11 mouse cellular contexts compared by ENCODE assay signal in the genomic region with DNA sequence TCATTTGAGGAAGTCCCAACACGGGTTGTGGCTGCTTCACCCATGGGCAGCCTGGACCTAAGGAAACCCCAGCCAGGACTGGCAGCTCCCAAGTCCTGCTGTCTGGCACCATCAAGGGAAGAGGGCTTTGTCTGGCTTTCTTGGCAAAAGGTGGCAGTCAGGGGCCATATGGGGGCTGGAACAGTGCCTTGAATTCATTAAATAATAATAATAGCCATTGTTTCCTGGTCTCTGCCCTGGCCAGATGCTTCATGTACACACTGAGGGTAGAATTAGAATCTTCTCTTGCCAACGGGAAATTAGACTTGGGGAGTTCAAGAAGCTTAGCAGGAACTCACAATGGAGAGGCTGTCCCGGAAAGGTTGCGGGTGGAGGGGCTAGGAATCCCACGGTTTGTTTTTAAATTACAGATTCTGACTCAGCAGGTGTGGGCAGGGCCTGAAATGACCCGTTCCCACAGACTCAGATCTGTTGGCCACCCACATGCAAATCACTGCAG. TPM values are rescaled to one million over a fixed set of nuclear protein-coding genes. Genes with fewer than 3 reads are reported as not detected.
DNase-seq lines count a peak whose midpoint lies in the region; ATAC-seq and TF ChIP-seq lines count a peak whose summit lies in the region.
"Had no signal": no experiment of that assay in that cellular context is flagged by ENCODE, and none has a peak within 500 bp of the region (broad histone marks: within the 10 kb centered on the region; RNA-seq: fewer than 3 reads in every experiment).

No protein-coding gene starts in this region.

- H3K4me1 ChIP-seq in forebrain, embryonic 13.5 days, result peaks cover 14% of the 10 kb centered on the region
- H3K4me1 ChIP-seq in limb, embryonic 10.5 days, result 0 out of 2 replicates have a peak, but pooled peaks cover 6% of the 10 kb centered on the region
- 0 out of 2 replicates have a peak, but pooled peaks cover 5% of the 10 kb centered on the region for H3K4me1 ChIP-seq in neural tube, embryonic 12.5 days
- H3K4me1 ChIP-seq: limb, embryonic 12.5 days had no signal

- intact Hi-C loops in left cerebral cortex, adult 2 months (cut with DNase I), result no loop called here
- intact Hi-C loops in left cerebral cortex, postnatal 14 days (cut with DNase I), result no loop called here

- no peaks in the 10 kb centered on the region for H3K36me3 ChIP-seq in forebrain, embryonic 13.5 days (ENCODE audit: poor library complexity, severe bottlenecking)
- no peaks in the 10 kb centered on the region for H3K36me3 ChIP-seq in limb, embryonic 10.5 days
- H3K36me3 ChIP-seq in neural tube, embryonic 12.5 days, result no peaks in the 10 kb centered on the region
- H3K36me3 ChIP-seq: limb, embryonic 12.5 days had no signal

- no peaks in the 10 kb centered on the region for H3K27me3 ChIP-seq in forebrain, embryonic 13.5 days
- H3K27me3 ChIP-seq in limb, embryonic 10.5 days (ENCODE audit: low read depth, poor library complexity, severe bottlenecking), result no peaks in the 10 kb centered on the region
- no peaks in the 10 kb centered on the region for H3K27me3 ChIP-seq in neural tube, embryonic 12.5 days (replicated peaks)
- H3K27me3 ChIP-seq: limb, embryonic 12.5 days had no signal

- no peak for TF ChIP-seq CTCF in left cerebral cortex, adult 2 months (IDR thresholded peaks at IDR 0.05)

- DNase-seq in left cerebral cortex, adult 2 months (ENCODE audit: extremely low spot score in 1 of 2, low spot score in 2 of 2), result peak; percentile 5 to 9
- no peak for DNase-seq in left cerebral cortex, postnatal 14 days (ENCODE audit: low spot score in 2 of 2)
- peak; percentile 26 for DNase-seq in limb, embryonic 10.5 days (ENCODE audit: low spot score)
- no peak for DNase-seq in embryo, embryonic 10.5 days (ENCODE audit: low spot score)
- no peak for DNase-seq in ovary, postnatal 10 days (ENCODE audit: low spot score)
- DNase-seq in spleen, postnatal 10 days (ENCODE audit: low spot score in 2 of 2), result no peak
- DNase-seq: embryo, embryonic 11 days; kidney, adult 11 months had no signal

- H3K9me3 ChIP-seq in forebrain, embryonic 13.5 days (replicated peaks), result no peaks in the 10 kb centered on the region
- H3K9me3 ChIP-seq in limb, embryonic 10.5 days (replicated peaks), result no peaks in the 10 kb centered on the region
- no peaks in the 10 kb centered on the region for H3K9me3 ChIP-seq in neural tube, embryonic 12.5 days
- H3K9me3 ChIP-seq: limb, embryonic 12.5 days had no signal

- no peak overlapping the region for H3K9ac ChIP-seq in forebrain, embryonic 13.5 days
- no peak overlapping the region for H3K9ac ChIP-seq in neural tube, embryonic 12.5 days
- H3K9ac ChIP-seq: limb, embryonic 12.5 days had no signal

- WGBS in forebrain, embryonic 13.5 days, result 9% methylated on average over 6 of the region's 6 CpGs
- 45% methylated on average over 6 of the region's 6 CpGs for WGBS in limb, embryonic 10.5 days
- 18% methylated on average over 6 of the region's 6 CpGs for WGBS in neural tube, embryonic 12.5 days

- no peak overlapping the region for H3K4me3 ChIP-seq in left cerebral cortex, adult 2 months
- no peak overlapping the region for H3K4me3 ChIP-seq in forebrain, embryonic 13.5 days
- H3K4me3 ChIP-seq in limb, embryonic 10.5 days, result no peak overlapping the region
- no peak overlapping the region for H3K4me3 ChIP-seq in neural tube, embryonic 12.5 days
- H3K4me3 ChIP-seq: limb, embryonic 12.5 days had no signal

- ATAC-seq in forebrain, embryonic 13.5 days, result peak; percentile 93
- ATAC-seq in neural tube, embryonic 12.5 days (ENCODE audit: low FRiP score, low read depth), result 0 out of 2 replicates have a peak, but pooled peaks have one; percentile 44

- H3K4me2 ChIP-seq in forebrain, embryonic 13.5 days, result no peak overlapping the region
- H3K4me2 ChIP-seq in neural tube, embryonic 12.5 days (replicated peaks), result no peak overlapping the region
- H3K4me2 ChIP-seq: limb, embryonic 12.5 days had no signal

- H3K27ac ChIP-seq in left cerebral cortex, adult 2 months, result no peak overlapping the region
- H3K27ac ChIP-seq in forebrain, embryonic 13.5 days, result peak overlapping the region; percentile 55
- H3K27ac ChIP-seq in limb, embryonic 10.5 days, result no peak overlapping the region
- H3K27ac ChIP-seq in neural tube, embryonic 12.5 days, result no peak overlapping the region
- H3K27ac ChIP-seq: limb, embryonic 12.5 days had no signal

RNA-seq across cellular contexts. Expression of a gene that starts 53.3 kb away (rescaled TPM):
- total RNA-seq in left cerebral cortex, adult 2 months (2021), result 10 to 100 TPM; 50.3 to 51.5 TPM
- total RNA-seq in left cerebral cortex, postnatal 14 days (2021), result 10 to 100 TPM; 43.6 to 47.9 TPM
- 113 and 117 TPM in 2 replicates for polyA plus RNA-seq in forebrain, embryonic 13.5 days (2015; fragmentation: Nextera tagmentation; extraction: Ambion mirVana)
- 24.8 and 26.2 TPM in 2 replicates for polyA plus RNA-seq in limb, embryonic 10.5 days (2016; fragmentation: Nextera tagmentation; extraction: Ambion mirVana)
- 67.1 and 87.8 TPM in 2 replicates for polyA plus RNA-seq in neural tube, embryonic 12.5 days (2016; fragmentation: Nextera tagmentation; extraction: Ambion mirVana)

Comparison
In these comparisons a context has a peak if more than half of its experiments do, and no peak if none do; other contexts are left out.
1. DNase-seq: peak in left cerebral cortex, adult 2 months (2 of 2) and limb, embryonic 10.5 days (single experiment); none in left cerebral cortex, postnatal 14 days (0 of 2), embryo, embryonic 10.5 days (single experiment), ovary, postnatal 10 days (single experiment) and spleen, postnatal 10 days (0 of 2).